Mouse (Mus musculus) lung, adult 2 months (tissue): ENCODE results near the gene Nudcd3. TPM values are rescaled to one million over a fixed set of nuclear protein-coding genes. Genes with fewer than 3 reads are reported as not detected.

Experiments
- DNase-seq: peaks from one replicate; pipeline ENCODE4 v3.0.0; 2022
- H3K4me1 ChIP-seq: fragments of 200-500 bp; 2 replicates; pipeline ENCODE4 v1.6.1; 2011; ENCODE audit warnings: low read length; ENCODE audit not compliant: control insufficient read depth, insufficient read depth
- H3K4me3 ChIP-seq: fragments of 200-500 bp; replicated peaks from 2 replicates; pipeline ENCODE3; 2011; ENCODE audit warnings: low read depth, mild to moderate bottlenecking, control low read depth, low read length; ENCODE audit errors: extremely low read depth
- CTCF ChIP-seq: fragments of 200-500 bp; IDR thresholded peaks from 2 replicates; pipeline ENCODE4 v1.5.1; 2011; ENCODE audit warnings: mild to moderate bottlenecking, low read length, control low read depth; ENCODE audit not compliant: insufficient read depth
- POLR2A ChIP-seq: fragments of 200-500 bp; IDR thresholded peaks from 2 replicates; pipeline ENCODE4 v1.6.1; 2011; ENCODE audit warnings: low read depth, mild to moderate bottlenecking, control low read depth, low read length, borderline replicate concordance; ENCODE audit errors: extremely low read depth
- WGBS: fragments of 180-500 bp; shearing (Covaris S2); methylation state at CpG from one replicate; pipeline ENCODE4 v1.1.7; 2018; 5-methylcytosine and 5-hydroxymethylcytosine counted together
- polyA plus RNA-seq: library from polyadenylated mRNA; depleted of rRNA; stranded (reverse); fragments of >200 nt; gene quantifications from 2 replicates; pipeline ENCODE4 v1.2.3, GENCODE M21; 2012; rRNA removed

Nudcd3 gene
- polyA plus RNA-seq, 1 experiment, result 52.9 TPM

DNA sequence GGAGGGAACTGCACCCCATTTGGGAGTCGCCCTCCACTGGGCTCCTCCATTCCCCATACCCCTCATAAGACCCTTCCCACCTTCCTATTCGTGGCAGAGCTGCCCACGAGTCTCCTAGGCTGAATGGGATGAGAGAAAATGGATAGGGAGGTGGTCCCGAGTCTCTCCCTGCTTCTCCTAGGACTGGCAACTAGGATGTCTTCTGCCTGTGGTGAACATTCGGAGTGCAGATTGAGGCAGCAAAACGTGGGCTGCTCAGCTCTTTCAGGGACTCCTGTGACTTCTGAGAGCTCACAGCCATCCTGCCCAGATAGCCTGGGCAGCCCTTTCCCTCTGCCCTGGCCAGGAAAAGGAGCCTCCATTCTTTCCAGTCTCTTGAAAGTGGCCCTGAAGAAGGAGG is 134.0 kb downstream of the Nudcd3 start, which contains the start of gene Camk2b:
Gene Camk2b (minus strand): TSS at position 187 of the 400 bp plus-strand sequence.
- 13% methylated on average over 6 of the region's 6 CpGs for WGBS
- H3K4me3 ChIP-seq, result no peak within 1 kb of the TSS
- no peaks in the 10 kb centered on the region for H3K4me1 ChIP-seq
- TF ChIP-seq CTCF, result no peak
- no peak for TF ChIP-seq POLR2A
- DNase-seq, result no peak

DNA sequence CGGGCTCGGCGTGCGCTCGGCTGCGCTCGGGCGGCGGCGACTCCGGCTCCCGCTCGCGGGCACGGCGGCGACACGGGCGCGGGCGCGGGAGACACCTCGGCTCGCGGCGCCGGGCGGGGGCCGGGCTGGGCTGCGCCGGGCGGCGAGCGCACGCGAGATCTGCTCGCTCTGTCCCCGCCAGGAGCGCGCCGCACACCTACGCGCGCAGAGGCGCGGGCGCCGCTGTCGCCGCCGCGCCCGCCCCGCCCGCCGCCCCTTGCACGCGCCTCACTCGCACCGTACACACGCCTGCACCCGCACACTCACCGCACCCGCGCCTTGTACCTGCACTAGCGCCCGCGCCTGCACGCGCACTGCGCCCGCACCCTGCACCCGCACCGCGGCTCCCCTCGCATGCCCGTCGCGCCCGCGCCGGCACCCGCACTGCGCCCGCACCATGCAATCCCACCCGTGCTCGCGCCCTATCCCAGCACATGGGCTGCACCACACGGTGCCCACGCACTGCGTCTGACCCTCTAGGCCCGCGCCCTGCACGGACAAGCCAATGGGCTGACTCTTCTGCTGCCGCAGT is 134.6 kb downstream of the Nudcd3 start:
- no peak for DNase-seq
- 2% methylated on average over 95 of the region's 95 CpGs for WGBS
- no peak for TF ChIP-seq POLR2A
- no peak for TF ChIP-seq CTCF
- Histone ChIP-seq H3K4me1 (no peaks in the 10 kb centered on the region), H3K4me3 (no peak overlapping the region)

DNA sequence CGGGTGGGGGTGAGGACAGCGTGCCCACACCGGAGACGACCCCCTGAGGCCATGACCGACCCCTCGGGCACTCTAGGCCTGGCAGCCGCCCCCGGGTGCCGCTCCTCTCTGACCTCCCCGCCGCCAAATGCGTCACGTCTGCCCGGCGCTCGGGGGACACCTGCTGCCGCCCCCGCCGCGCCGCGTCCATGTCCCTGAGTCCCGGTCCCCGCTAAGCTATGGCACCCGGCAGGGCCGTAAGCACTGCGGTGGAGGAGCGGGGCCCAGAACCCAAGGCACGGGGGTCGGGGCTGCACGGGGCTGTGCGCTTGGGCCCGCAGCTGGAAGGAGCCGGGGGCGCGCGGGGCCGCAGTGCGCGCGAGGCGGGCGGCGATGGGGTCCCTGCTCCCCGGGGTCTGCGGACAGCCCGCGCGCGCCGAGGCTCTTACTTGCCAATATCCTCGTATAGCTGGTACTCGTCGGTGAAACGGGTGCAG is 135.1 kb downstream of the Nudcd3 start:
- H3K4me1 ChIP-seq, result no peaks in the 10 kb centered on the region
- DNase-seq, result no peak
- WGBS, result 2% methylated on average over 54 of the region's 55 CpGs
- no peak overlapping the region for H3K4me3 ChIP-seq
- no peak for TF ChIP-seq CTCF
- no peak for TF ChIP-seq POLR2A

DNA sequence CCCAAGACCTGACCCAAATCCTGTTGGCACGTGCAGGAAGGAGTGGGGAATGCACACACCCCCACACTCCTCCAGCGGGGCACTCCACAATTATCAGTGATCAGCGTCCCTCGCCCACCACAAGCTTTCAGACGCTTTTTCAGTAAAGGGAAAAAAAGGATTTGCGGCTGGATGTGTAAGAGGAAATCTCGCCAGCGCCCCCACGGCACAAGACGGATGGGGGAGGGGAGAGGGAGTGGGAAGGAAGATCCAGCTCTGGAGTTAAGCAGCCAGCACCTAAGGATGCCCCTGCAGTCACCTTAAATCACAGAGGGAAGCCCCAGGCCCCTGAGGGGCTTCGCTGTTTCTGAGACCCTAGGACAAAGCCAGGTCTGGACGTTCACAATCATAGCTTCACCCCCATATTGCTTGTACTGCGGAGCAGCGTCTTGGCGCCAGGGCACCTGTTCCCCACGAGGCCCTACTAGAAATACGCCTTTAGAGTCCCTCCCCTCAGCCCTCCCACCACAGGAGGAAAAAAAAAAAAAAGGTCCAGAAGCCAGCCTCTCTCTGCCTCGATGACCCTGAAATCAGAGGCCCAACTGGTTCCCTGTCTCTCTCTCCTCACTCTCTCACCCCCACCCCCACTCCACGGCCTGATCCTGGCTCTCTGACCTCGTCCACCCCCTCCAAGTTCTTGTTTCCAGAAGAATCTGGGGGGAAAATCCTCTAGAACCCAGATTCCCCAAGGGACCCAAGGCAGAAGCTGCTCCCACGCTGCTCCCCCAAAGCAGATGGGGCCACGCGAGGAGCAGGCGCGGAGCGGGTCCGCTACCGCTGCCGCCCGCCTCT is 135.8 kb downstream of the Nudcd3 start:
- no peak overlapping the region for H3K4me3 ChIP-seq
- 6% methylated on average over 30 of the region's 30 CpGs for WGBS
- DNase-seq, result no peak
- H3K4me1 ChIP-seq, result no peaks in the 10 kb centered on the region
- no peak for TF ChIP-seq POLR2A
- TF ChIP-seq CTCF, result no peak

DNA sequence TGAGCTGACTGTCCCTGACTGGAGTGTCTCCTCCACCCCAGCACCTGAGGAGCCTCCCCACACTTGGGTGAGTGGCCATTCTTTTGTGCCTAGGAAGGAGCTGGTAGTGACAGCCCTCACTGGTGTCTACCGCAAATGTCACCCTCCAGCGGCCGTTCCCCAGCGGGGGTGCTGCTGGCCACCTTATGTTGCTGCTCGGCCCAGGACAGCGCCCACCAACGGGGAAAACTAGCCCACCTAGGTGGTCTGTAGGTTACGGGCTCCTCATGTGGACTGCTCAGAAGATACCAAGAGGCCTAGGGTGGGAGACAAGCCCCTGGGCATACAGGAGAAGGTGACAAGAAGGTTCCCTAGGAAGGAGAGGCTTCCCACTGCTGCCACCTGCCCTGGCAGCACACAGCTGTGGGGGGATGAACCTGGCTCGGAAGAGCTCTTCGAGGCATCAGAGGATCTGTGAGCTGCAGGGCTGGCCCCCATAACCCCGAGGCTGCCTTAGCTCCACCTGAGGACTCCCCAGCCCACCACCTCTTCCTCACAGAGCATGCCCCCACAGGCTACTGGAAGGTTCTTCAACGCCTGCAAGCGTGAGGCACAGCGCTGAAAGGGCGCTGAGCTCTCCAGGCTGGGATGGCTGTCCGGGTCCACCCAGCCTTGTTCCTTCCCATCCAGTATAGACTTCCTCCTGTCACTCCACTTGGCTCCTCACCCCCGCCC is 136.6 kb downstream of the Nudcd3 start:
- DNase-seq, result no peak
- 38% methylated on average over 17 of the region's 17 CpGs for WGBS
- no peak for TF ChIP-seq CTCF
- no peak for TF ChIP-seq POLR2A
- Histone ChIP-seq H3K4me1 (no peaks in the 10 kb centered on the region), H3K4me3 (no peak overlapping the region)

DNA sequence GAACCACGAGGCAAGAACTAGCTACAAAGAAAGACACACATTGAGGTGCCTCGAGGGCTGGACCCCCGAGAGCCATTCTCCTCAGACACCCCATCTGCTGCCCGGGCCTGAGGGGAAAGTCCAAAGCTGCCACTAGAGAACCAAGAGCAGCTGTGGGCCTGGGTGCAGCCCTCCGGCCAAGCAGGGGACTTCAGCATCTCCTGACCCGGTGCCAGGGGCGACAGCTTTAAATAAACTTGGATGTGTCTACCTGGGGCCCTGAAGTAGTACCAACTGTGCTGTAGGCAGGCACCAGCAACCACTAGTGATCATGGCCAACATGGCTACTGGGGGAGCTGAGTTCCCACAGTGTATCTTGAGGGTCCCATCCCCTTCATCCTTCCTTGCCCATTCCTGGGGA is 137.2 kb downstream of the Nudcd3 start:
- 80% methylated on average over 7 of the region's 7 CpGs for WGBS
- DNase-seq, result no peak
- no peak overlapping the region for H3K4me3 ChIP-seq
- no peaks in the 10 kb centered on the region for H3K4me1 ChIP-seq
- TF ChIP-seq CTCF (no peak), POLR2A (no peak)

DNA sequence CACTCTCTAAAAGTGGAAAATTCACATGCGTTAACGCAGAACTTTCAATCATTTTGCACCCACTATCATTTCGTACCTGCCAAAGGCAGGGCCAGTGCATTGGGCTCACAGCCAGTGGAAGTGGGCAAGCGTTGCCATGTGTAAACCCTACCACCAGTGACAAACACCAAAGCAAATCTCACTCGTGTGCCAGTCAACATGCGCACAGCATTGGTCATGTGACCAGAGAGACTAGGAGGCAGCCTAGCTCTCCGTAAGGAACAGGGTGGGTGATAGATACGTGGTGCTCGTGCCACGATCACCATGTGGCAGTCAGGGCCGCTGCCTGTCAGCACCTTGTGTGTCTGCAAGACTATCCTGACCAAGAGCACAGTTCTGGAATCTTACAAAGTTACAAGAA is 137.9 kb downstream of the Nudcd3 start:
- Histone ChIP-seq H3K4me1 (no peaks in the 10 kb centered on the region), H3K4me3 (no peak overlapping the region)
- TF ChIP-seq POLR2A (no peak), CTCF (no peak)
- 85% methylated on average over 11 of the region's 11 CpGs for WGBS
- DNase-seq, result no peak

DNA sequence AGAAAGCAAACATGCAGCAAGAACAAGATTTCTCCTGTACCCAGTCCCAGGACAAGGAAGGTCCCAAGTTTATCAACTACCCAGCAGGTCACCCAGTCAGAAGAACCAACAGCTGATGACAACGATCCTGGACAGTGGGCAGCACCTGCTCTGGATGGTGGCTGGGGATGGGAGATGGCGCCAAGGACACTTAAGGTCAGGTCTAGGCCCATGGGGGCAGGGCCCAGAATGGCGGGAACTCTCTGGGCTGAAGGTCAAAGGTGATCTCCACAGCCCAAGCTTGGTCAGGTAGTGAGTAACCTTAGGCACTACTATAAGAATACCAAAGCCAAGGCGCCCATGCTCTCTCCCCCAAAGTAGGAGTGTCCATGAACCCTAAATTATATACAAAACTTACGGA is 138.3 kb downstream of the Nudcd3 start:
- DNase-seq, result no peak
- Histone ChIP-seq H3K4me3 (no peak overlapping the region), H3K4me1 (no peaks in the 10 kb centered on the region)
- no peak for TF ChIP-seq CTCF
- no peak for TF ChIP-seq POLR2A
- 72% methylated on average over 5 of the region's 5 CpGs for WGBS

DNA sequence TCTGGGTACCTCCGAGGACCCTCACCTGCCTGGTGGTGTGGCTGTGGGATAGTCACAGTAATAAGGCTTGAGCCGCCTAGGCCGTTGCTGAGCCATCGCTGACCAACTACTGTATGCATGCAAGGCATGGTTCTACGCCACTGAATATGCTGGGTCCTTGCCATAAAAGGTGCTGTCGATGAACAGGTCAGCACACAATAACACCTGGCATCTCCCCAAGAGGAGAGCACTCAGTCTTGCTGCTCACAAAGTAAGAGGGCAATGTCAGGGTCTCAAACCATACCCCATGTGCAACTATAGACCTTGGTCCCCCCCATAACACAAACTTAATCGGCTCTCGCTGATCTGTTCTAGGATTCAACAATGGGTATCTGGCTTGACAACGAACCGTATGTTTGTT is 141.1 kb downstream of the Nudcd3 start:
- no peaks in the 10 kb centered on the region for H3K4me1 ChIP-seq
- DNase-seq, result no peak
- H3K4me3 ChIP-seq, result no peak overlapping the region
- no peak for TF ChIP-seq POLR2A
- no peak for TF ChIP-seq CTCF
- WGBS, result 91% methylated on average over 10 of the region's 10 CpGs

Other genes with a start within 250 kb of the Nudcd3 start
- 42.8 and 70.1 TPM in 2 replicates for gene Ykt6, start 244.7 kb downstream of the Nudcd3 start, polyA plus RNA-seq
- gene Camk2b, start 134.1 kb downstream of the Nudcd3 start, polyA plus RNA-seq, result 13.8 and 17.8 TPM in 2 replicates
- gene A730071L15Rik, start 386 bp downstream of the Nudcd3 start, polyA plus RNA-seq, result 0.11 TPM in 1 of 2 replicates, not detected in the other
- gene Npc1l1, start 29.7 kb upstream of the Nudcd3 start, polyA plus RNA-seq, result 0.09 and 0.34 TPM in 2 replicates
- gene Ddx56, start 67.4 kb upstream of the Nudcd3 start, polyA plus RNA-seq, result 20.1 and 25.2 TPM in 2 replicates
- 87.0 and 111 TPM in 2 replicates for gene Tmed4, start 74.5 kb upstream of the Nudcd3 start, polyA plus RNA-seq
- gene Ogdh, start 91.2 kb upstream of the Nudcd3 start, polyA plus RNA-seq, result 129 and 181 TPM in 2 replicates
- gene Zmiz2, start 188.7 kb upstream of the Nudcd3 start, polyA plus RNA-seq, result 50.3 and 58.5 TPM in 2 replicates
- 407 and 532 TPM in 2 replicates for gene Ppia, start 215.0 kb upstream of the Nudcd3 start, polyA plus RNA-seq
- 39.1 and 51.4 TPM in 2 replicates for gene H2afv, start 244.0 kb upstream of the Nudcd3 start, polyA plus RNA-seq